Mouse (Mus musculus) layer of hippocampus, postnatal 10 days (tissue): ENCODE measurements around the gene Sdsl. TPM values are rescaled to one million over a fixed set of nuclear protein-coding genes. Genes with fewer than 3 reads are reported as not detected.
"Not testable (repeated sequence)": the region's sequence is repeated elsewhere in the genome, so short reads cannot be mapped to it uniquely, and the experiment has no call there.

Experiments
- DNase-seq, 2 experiments: peaks; one replicate each; pipeline ENCODE4 v3.0.0; 2021; ENCODE audit warnings: low spot score in 2 of 2
- long read RNA-seq: library from polyadenylated mRNA; stranded (forward); transcript quantifications from one replicate; pipeline ENCODE4 v2.0.0, GENCODE M21; 2023
- total RNA-seq, 2 experiments: library from RNA; stranded (reverse); gene quantifications; 2 replicates each; pipeline ENCODE4 v1.2.3; 2021

Gene Sdsl
- 1 to 10 TPM; 6.1 to 7.1 TPM for total RNA-seq
- long read RNA-seq, partial matches to known transcripts, result 2 of 5 reads
- long read RNA-seq, other reads (novel, unspliced or antisense), result 3 of 5 reads

DNA sequence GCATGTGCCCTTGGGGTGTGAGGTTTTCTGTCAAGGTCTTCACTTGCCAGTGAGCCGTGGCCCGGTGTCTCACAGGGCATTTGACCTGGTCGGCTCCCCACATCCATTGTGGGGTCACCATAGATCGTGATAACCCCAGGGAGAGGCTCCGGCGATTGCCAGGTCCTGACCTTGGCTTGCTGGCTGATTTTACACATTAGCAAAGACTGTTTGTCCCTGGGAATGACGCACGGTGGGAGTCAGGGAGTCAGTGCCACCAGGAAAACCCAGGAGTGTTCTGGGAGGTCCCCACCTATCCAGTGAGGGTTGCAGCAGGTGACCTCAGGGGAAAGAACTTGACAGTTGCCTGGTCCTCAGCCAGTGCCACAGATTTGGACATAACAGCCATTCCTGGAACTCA, at the start of gene Sdsl:
Sdsl (minus strand) TSS at position 41 of the 400 bp plus-strand sequence.
- no peak for DNase-seq

GRCm38 (mm10) chr5:120517552-120517951, 44.9 kb upstream of the Sdsl start:
- DNase-seq, result no peak

GRCm38 (mm10) chr5:120516221-120516984, 43.8 kb upstream of the Sdsl start:
- DNase-seq, result no peak

DNA sequence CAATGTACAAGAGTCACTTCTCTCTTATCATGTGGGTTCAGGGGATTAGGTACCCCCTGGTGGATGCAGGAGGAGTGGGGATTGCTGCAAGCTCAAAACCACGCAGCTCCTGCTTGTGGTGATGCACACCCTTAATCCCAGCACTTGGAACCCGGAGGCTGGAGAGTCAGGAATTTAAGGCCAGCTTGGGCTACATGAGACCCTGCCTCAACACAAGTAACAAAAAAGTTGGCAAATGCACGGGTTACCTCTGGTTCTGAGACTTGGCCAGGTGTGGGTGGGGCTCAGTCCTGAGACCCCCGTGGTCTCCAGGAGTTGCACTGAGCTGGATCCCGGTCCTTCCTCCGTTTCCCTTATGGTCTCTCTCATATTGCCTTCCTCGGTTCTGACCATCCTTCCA, 42.8 kb upstream of the Sdsl start:
- DNase-seq, result no peak

DNA sequence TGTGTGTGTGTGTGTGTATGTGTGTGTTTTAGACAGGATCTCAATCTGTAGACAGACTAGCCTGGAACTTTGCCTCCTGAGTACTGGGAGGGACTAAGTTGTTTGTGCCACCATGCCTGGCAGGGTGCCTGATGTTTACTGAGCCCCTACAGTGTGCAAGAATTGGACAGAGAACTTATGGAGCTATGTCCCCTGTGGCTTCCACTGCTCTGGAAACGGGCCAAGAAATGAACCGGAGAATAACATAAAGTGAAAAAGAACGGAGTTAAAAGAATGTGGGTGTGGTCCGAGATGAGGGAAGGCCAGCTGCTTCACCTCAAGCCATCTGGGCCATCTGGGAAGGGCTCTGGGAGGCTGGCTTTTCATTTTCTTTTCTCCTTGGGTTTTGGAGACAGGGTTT, 42.1 kb upstream of the Sdsl start:
- DNase-seq, result no peak

DNA sequence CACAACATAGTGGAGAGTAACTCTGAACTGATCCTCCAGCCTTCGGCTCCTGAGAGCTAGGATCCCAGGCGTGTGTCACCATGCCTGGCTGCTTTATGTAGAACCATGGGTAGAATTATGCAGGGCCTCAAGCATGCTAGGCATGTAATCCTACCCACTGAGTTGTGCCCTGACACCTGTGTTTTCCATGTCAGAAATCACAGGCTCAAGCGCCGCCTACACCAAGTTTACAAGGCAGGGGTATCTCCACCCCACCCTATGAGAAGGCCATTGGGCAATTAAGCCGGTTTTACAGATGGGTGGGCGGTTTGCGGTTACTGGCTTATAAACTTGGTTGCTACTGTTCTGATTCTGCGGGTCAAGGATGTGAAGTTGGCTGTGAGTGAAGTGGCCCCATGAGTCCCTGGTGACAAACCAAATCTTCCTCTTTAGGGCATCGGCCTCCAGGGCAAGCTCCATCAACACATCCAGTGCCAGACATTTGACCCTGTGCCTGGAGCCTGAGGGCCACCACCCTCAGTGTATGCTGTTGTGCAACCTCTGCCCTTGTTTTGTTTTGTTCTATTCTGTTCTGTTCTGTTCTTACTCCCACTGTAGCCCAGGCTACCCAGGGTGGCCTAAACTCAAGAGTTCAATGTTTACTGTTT, 41.5 kb upstream of the Sdsl start:
- no peak for DNase-seq

GRCm38 (mm10) chr5:120512911-120513555, 40.4 kb upstream of the Sdsl start:
- no peak for DNase-seq

- DNase-seq, result no peak
These were observed 39.1 kb upstream of the Sdsl start for GRCm38 (mm10) chr5:120511643-120512220.

- peak; percentile 87 to 90 for DNase-seq
These were observed 38.5 kb upstream of the Sdsl start, which contains the start of gene Slc8b1 for GRCm38 (mm10) chr5:120510982-120511642. Gene Slc8b1 (plus strand): TSS chr5:120511168.

- DNase-seq, result no peak
These were observed 34.7 kb upstream of the Sdsl start for GRCm38 (mm10) chr5:120507311-120507710.

GRCm38 (mm10) chr5:120506490-120506889, 33.9 kb upstream of the Sdsl start:
- no peak for DNase-seq

GRCm38 (mm10) chr5:120505781-120506180, 33.2 kb upstream of the Sdsl start:
- DNase-seq, result no peak

DNA sequence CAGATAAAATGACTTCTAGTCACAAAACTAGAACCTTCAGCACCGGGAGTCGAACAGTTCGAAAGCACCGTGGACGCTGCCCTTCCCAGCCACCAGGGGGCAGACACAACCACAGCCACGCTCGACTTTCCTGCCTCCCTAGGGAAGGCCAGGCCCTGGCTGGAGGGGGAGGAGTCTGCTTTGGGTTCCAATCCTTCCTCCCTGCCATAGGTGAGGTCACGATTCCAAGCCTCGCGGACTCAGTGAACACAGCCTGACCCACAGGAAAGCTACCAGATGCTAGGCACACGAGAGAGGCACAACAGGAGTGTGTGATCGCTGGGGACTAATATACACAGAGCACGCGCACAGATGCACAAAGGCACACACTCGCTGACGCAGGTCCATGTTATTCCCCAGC, 32.8 kb upstream of the Sdsl start:
- peak; percentile 71 to 77 for DNase-seq

DNA sequence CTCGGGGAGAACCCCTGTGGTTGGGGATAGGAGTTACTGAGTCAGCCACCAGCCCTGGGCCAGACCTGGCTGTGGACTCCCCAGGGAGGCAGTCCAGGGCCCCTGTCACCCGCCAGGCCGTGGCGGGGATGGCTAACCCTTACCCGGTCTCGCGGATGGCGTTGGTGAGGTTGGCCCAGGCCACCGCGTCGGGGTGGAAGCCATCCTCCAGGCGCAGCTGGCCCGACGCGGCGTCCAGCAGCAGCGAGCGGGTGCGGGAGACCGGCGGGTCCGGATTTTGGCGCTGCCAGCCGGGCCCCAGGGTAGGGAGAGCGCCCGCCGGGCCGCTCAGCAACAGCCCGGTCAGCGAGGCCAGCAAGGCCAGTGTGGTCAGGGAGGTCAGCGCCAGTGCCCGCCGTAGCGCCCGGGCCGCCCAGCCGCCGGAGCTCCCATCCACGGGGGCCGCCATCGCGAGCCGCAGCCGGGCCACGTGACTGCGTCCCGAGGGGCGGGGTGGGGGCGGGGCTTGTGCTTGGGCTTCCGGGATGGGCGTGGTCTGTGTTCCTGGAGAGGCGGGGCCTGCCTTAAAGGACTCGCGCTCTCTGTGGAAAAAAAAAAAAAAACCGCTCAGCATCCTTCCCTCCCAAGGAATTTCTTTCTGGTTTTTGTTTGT, 30.7 kb upstream of the Sdsl start, which contains the start of gene Plbd2:
Plbd2 (minus strand) TSS at position 482 of the 652 bp plus-strand sequence.
- DNase-seq, result peak; percentile 81 to 87

DNA sequence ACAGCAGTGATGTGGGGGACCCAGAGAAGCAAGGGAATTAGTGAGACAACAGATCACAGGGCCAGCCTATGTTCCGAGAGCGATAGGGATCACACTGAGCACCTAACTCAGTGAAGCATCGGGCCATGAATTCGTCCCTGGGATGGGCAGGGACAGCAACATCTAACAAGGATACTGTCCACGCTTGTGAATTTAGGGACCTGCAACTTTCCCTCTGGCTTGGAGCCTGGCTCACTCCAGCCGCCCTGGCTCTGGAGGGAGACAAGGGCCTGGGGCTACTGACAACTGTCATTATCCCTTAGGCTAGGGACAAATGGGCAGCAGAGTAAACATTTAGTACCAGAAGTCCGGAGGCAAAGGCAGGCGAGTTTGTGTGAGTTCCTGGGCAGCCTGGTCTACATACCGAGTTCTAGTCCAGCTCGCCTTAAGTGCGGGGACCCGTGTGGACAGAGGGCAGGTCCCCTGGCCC, 30.1 kb upstream of the Sdsl start:
- no peak for DNase-seq

DNA sequence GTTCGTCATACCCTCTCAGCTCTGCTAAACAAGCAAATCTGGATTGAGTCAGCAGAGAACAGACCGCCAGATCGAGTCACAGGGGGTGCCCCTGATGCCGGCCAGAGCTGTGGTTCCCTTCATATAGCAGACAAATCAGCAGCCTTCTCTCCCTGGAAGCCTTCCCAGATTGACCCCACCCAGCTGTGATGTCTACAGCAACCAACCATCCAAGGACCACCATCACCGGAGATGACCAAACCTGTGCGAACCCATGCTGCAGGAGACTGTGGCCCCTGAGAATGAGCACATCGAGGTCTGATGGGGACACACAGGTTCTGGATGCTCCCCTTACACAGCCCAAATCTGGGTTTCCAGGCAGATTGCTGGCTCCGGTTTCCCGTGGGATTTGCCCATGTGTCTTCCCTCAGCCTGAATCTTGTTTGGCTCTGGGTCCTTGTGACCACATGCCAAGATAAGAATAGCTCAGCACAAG, 29.6 kb upstream of the Sdsl start:
- peak; percentile 64 to 68 for DNase-seq

DNA sequence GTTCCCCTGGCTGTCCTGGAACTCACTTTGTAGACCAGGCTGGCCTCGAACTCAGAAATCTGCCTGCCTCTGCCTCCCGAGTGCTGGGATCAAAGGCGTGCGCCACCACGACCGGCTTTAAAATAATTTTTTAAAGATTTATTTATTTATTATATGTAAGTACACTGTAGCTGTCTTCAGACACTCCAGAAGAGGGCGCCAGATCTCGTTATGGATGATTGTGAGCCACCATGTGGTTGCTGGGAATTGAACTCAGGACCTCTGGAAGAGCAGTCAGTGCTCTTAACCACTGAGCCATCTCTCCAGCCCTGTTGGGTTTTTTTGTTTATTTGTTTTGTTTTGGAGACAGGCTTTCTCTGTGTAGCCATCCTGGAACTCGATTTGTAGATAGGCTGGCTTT, 28.0 kb upstream of the Sdsl start:
- not testable (repeated sequence) for DNase-seq

DNA sequence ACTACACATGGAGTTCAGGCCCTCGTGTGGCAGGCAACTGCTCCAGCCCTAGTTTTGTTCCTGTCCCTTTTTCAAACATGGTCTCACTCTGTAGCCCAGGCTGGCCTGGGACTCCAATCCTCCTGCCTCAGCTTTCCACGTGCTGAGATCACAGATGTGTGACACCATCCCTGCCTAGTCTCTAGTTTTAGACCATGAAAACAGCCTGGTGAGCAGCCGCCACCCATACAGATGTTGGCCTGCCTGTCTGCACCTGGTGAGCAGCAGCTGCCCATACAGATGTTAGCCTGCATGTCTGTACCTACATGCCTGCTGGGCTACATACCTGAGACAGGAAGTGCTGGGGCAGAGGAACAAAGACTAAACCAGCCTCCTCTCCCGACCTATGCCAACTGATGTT, 26.6 kb upstream of the Sdsl start:
- no peak for DNase-seq

GRCm38 (mm10) chr5:120497071-120497470, 24.5 kb upstream of the Sdsl start:
- no peak for DNase-seq

DNA sequence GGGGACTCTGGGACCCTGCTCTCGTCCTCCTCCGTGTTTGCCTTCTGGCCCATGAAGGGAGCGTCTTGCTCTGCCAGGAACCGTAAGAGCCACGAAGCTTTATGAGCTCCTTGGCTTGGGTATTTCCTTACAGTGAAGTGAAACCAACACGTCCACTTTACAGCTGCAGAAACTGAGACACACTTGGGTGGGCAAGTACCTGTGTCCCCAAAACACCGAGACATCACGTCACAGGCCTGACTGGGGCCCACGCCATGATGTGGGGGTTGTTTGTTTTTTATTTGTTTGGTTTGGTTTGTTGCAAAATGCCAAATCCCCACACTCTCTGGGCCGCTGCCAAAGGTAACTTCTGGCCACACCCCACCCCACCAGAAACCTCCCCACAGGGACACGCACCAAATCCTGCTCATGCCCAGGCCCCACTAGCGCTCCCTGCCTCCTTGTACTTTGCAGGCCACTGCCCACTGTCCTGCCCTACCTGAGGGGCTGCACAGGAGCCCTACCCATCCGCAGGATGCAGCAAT, 23.2 kb upstream of the Sdsl start:
- no peak for DNase-seq
